Mouse (Mus musculus): ENCODE measurements around the gene Plekhg5.
"Not testable (repeated sequence)": the region's sequence is repeated elsewhere in the genome, so short reads cannot be mapped to it uniquely, and the experiment has no call there.

The Plekhg5 gene

GRCm38 (mm10) chr4:152072121-152072601 is at the start of gene Plekhg5:
TSS of gene Plekhg5 (plus strand) at chr4:152072498.
- no peak for DNase-seq (ENCODE audit: low spot score)

GRCm38 (mm10) chr4:152022506-152022905 is 49.8 kb upstream of the Plekhg5 start:
- DNase-seq (ENCODE audit: low spot score), result no peak

GRCm38 (mm10) chr4:152024525-152024924 is 47.8 kb upstream of the Plekhg5 start:
- no peak for DNase-seq (ENCODE audit: low spot score)

- DNase-seq (ENCODE audit: low spot score), result no peak
Measured at GRCm38 (mm10) chr4:152026751-152027508, 45.4 kb upstream of the Plekhg5 start.

- peak; percentile 96 for DNase-seq (ENCODE audit: low spot score)
Measured at GRCm38 (mm10) chr4:152027524-152027923, 44.8 kb upstream of the Plekhg5 start, which contains the start of gene Zbtb48. TSS of gene Zbtb48 (minus strand) at chr4:152027671.

GRCm38 (mm10) chr4:152028456-152028855 is 43.8 kb upstream of the Plekhg5 start:
- no peak for DNase-seq (ENCODE audit: low spot score)

GRCm38 (mm10) chr4:152029087-152029486 is 43.2 kb upstream of the Plekhg5 start:
- no peak for DNase-seq (ENCODE audit: low spot score)

- no peak for DNase-seq (ENCODE audit: low spot score)
Measured at GRCm38 (mm10) chr4:152029997-152030396, 42.3 kb upstream of the Plekhg5 start.

GRCm38 (mm10) chr4:152032922-152033321 is 39.4 kb upstream of the Plekhg5 start:
- no peak for DNase-seq (ENCODE audit: low spot score)

- DNase-seq (ENCODE audit: low spot score), result not testable (repeated sequence)
Measured at GRCm38 (mm10) chr4:152036464-152036863, 35.8 kb upstream of the Plekhg5 start.

- DNase-seq (ENCODE audit: low spot score), result no peak
Measured at GRCm38 (mm10) chr4:152038225-152038984, 33.9 kb upstream of the Plekhg5 start, which contains the start of gene Tas1r1. TSS of gene Tas1r1 (minus strand) at chr4:152038568.

GRCm38 (mm10) chr4:152038985-152039830 is 33.1 kb upstream of the Plekhg5 start, which contains the start of gene Nol9:
TSS of gene Nol9 (plus strand) at chr4:152039321.
- peak; percentile 84 for DNase-seq (ENCODE audit: low spot score)

- DNase-seq (ENCODE audit: low spot score), result no peak
Measured at GRCm38 (mm10) chr4:152039831-152040310, 32.4 kb upstream of the Plekhg5 start.

- no peak for DNase-seq (ENCODE audit: low spot score)
Measured at GRCm38 (mm10) chr4:152041924-152042641, 30.2 kb upstream of the Plekhg5 start.

- DNase-seq (ENCODE audit: low spot score), result no peak
Measured at GRCm38 (mm10) chr4:152043171-152043570, 29.1 kb upstream of the Plekhg5 start.

GRCm38 (mm10) chr4:152044609-152045008 is 27.7 kb upstream of the Plekhg5 start:
- no peak for DNase-seq (ENCODE audit: low spot score)

- no peak for DNase-seq (ENCODE audit: low spot score)
Measured at GRCm38 (mm10) chr4:152062390-152063110, 9.7 kb upstream of the Plekhg5 start.

- no peak for DNase-seq (ENCODE audit: low spot score)
Measured at GRCm38 (mm10) chr4:152067280-152067679, 5.0 kb upstream of the Plekhg5 start.

GRCm38 (mm10) chr4:152068166-152068724 is 4.1 kb upstream of the Plekhg5 start:
- DNase-seq (ENCODE audit: low spot score), result no peak

GRCm38 (mm10) chr4:152069245-152069644 is 3.1 kb upstream of the Plekhg5 start:
- no peak for DNase-seq (ENCODE audit: low spot score)

All from c-Kit-positive CD71-positive TER-119-positive erythroid progenitor cells, embryonic 14.5 days (primary cell).